Mouse (Mus musculus) heart, postnatal 4 days (tissue): ENCODE results near the gene Il11. TPM values are rescaled to one million over a fixed set of nuclear protein-coding genes. Genes with fewer than 3 reads are reported as not detected.

Experiments
- DNase-seq: peaks from one replicate; pipeline ENCODE4 v3.0.0; 2021
- total RNA-seq, 2 experiments: library from RNA; stranded (reverse); gene quantifications; 2 replicates each; pipeline ENCODE4 v1.2.3; 2021

Il11 gene
- total RNA-seq, 2 experiments from 2014 or later: 0.23 TPM; not detected in 1

- DNase-seq: no peak
Measured at GRCm38 (mm10) chr7:4742482-4742819, 40.2 kb downstream of the Il11 start.

- DNase-seq: no peak
Measured at GRCm38 (mm10) chr7:4741672-4742481, 40.8 kb downstream of the Il11 start.

GRCm38 (mm10) chr7:4741151-4741550 lies 41.5 kb downstream of the Il11 start:
- DNase-seq: peak; percentile 71

- DNase-seq: no peak
Measured at GRCm38 (mm10) chr7:4740309-4740727, 42.3 kb downstream of the Il11 start.

- DNase-seq: peak; percentile 98
Measured at GRCm38 (mm10) chr7:4739544-4740275, 42.9 kb downstream of the Il11 start, which contains the start of gene Kmt5c. TSS of gene Kmt5c (plus strand) at chr7:4740115.

- DNase-seq: no peak
Measured at GRCm38 (mm10) chr7:4739041-4739543, 43.6 kb downstream of the Il11 start.

GRCm38 (mm10) chr7:4732968-4733392 lies 49.7 kb downstream of the Il11 start:
- DNase-seq: no peak

GRCm38 (mm10) chr7:4731090-4731489 lies 51.6 kb downstream of the Il11 start:
- no peak for DNase-seq

GRCm38 (mm10) chr7:4725169-4725568 lies 57.5 kb downstream of the Il11 start, which contains the start of gene Tmem150b:
TSS of gene Tmem150b (minus strand) at chr7:4725249.
- DNase-seq: no peak

GRCm38 (mm10) chr7:4724359-4724758 lies 58.3 kb downstream of the Il11 start:
- no peak for DNase-seq

GRCm38 (mm10) chr7:4723508-4723907 lies 59.2 kb downstream of the Il11 start:
- DNase-seq: no peak

Other genes with a start within 250 kb of the Il11 start
- 1 to 10 TPM; 1.1 to 1.5 TPM for gene Syt5, start 235.3 kb downstream of the Il11 start, total RNA-seq
- not detected for gene Ptprh, start 178.8 kb downstream of the Il11 start, total RNA-seq
- 1 to 10 TPM; 6.6 to 8.5 TPM for gene Tmem86b, start 151.4 kb downstream of the Il11 start, total RNA-seq
- 10 to 100 TPM; 79.1 to 81.3 TPM for gene Ppp6r1, start 123.8 kb downstream of the Il11 start, total RNA-seq
- 10 to 100 TPM; 51.5 to 54.7 TPM for gene Hspbp1, start 97.8 kb downstream of the Il11 start, total RNA-seq
- 1 to 10 TPM; 4.1 to 5.9 TPM for gene Brsk1, start 92.3 kb downstream of the Il11 start, total RNA-seq
- under 1 TPM in 1 of 2 experiments, not detected in 1; 0.12 TPM for gene Tmem150b, start 57.6 kb downstream of the Il11 start, total RNA-seq
- 10 to 100 TPM; 41.6 to 43.5 TPM for gene Kmt5c, start 42.7 kb downstream of the Il11 start, total RNA-seq
- gene Cox6b2, start 29.8 kb downstream of the Il11 start, total RNA-seq: 10 to 100 TPM; 11.7 to 16.9 TPM
- not detected for gene Fam71e2, start 11.6 kb downstream of the Il11 start, total RNA-seq
- gene Tmem190, start 78 bp upstream of the Il11 start, total RNA-seq: not detected
- gene Tmem238, start 6.8 kb upstream of the Il11 start, total RNA-seq: 1 to 10 TPM; 2.7 to 5.1 TPM
- 100 to 1,000 TPM; 726 to 732 TPM for gene Rpl28, start 10.0 kb upstream of the Il11 start, total RNA-seq
- 100 to 1,000 TPM; 281 to 285 TPM for gene Ube2s, start 29.7 kb upstream of the Il11 start, total RNA-seq
- gene Shisa7, start 61.8 kb upstream of the Il11 start, total RNA-seq: under 1 TPM in 1 of 2 experiments, not detected in 1; 0.20 TPM
- gene Isoc2b, start 87.4 kb upstream of the Il11 start, total RNA-seq: 1 to 10 TPM; 1.6 to 2.3 TPM
- gene Isoc2a, start 94.3 kb upstream of the Il11 start, total RNA-seq: 10 to 100 TPM; 14.7 to 15.5 TPM
- not detected for gene Gm36210, start 123.7 kb upstream of the Il11 start, total RNA-seq
- gene Zfp628, start 132.4 kb upstream of the Il11 start, total RNA-seq: 10 to 100 TPM; 14.7 to 16.7 TPM
- gene Nat14, start 139.2 kb upstream of the Il11 start, total RNA-seq: 1 to 10 TPM; 3.9 to 6.2 TPM
- gene Ssc5d, start 142.9 kb upstream of the Il11 start, total RNA-seq: 10 to 100 TPM in 1 of 2 experiments, 1 to 10 TPM in 1; 8.7 to 11.1 TPM
- 10 to 100 TPM; 10.6 TPM for gene Sbk2, start 181.5 kb upstream of the Il11 start, total RNA-seq
- 10 to 100 TPM; 21.0 to 24.3 TPM for gene Sbk3, start 188.3 kb upstream of the Il11 start, total RNA-seq
- 10 to 100 TPM; 28.4 to 38.0 TPM for gene Zfp579, start 213.3 kb upstream of the Il11 start, total RNA-seq
- gene Zfp524, start 231.6 kb upstream of the Il11 start, total RNA-seq: 1 to 10 TPM; 6.0 to 6.4 TPM
- 10 to 100 TPM; 26.4 to 26.9 TPM for gene Fiz1, start 231.8 kb upstream of the Il11 start, total RNA-seq
- gene Gm44973, start 232.6 kb upstream of the Il11 start, total RNA-seq: not detected
- gene Zfp865, start 237.5 kb upstream of the Il11 start, total RNA-seq: 10 to 100 TPM; 26.0 to 26.6 TPM
- gene Ccdc106, start 237.7 kb upstream of the Il11 start, total RNA-seq: under 1 TPM in 1 of 2 experiments, not detected in 1; 0.61 TPM